Comparison of ENCODE assay signal across 9 mouse cellular contexts in genomic region chr14:17632887-17633522, GRCm38 (mm10). TPM values are rescaled to one million over a fixed set of nuclear protein-coding genes. Genes with fewer than 3 reads are reported as not detected.
DNase-seq lines count a peak whose midpoint lies in the region; ATAC-seq and TF ChIP-seq lines count a peak whose summit lies in the region.
"Had no signal": no experiment of that assay in that cellular context is flagged by ENCODE, and none has a peak within 500 bp of the region (broad histone marks: within the 10 kb centered on the region; RNA-seq: fewer than 3 reads in every experiment).

No protein-coding gene starts in this region.

- H3K9me3 ChIP-seq in forebrain, embryonic 11.5 days (ENCODE audit: control insufficient read depth, low read length) = no peaks in the 10 kb centered on the region
- no peaks in the 10 kb centered on the region for H3K9me3 ChIP-seq in heart, embryonic 15.5 days (replicated peaks)
- no peaks in the 10 kb centered on the region for H3K9me3 ChIP-seq in kidney, embryonic 16.5 days (ENCODE audit: low read length)

- no peaks in the 10 kb centered on the region for H3K27me3 ChIP-seq in forebrain, embryonic 11.5 days (ENCODE audit: control insufficient read depth, insufficient read depth, low read length)
- no peaks in the 10 kb centered on the region for H3K27me3 ChIP-seq in heart, embryonic 15.5 days
- no peaks in the 10 kb centered on the region for H3K27me3 ChIP-seq in kidney, embryonic 16.5 days (ENCODE audit: insufficient read depth, low read length)
- H3K27me3 ChIP-seq: CH12.LX had no signal

- no peak overlapping the region for H3K9ac ChIP-seq in forebrain, embryonic 11.5 days (ENCODE audit: low read length)
- H3K9ac ChIP-seq in heart, embryonic 15.5 days = no peak overlapping the region
- no peak overlapping the region for H3K9ac ChIP-seq in kidney, embryonic 16.5 days (replicated peaks; ENCODE audit: low read length)

- no peak overlapping the region for H3K4me3 ChIP-seq in forebrain, embryonic 11.5 days (ENCODE audit: low read depth, low read length)
- H3K4me3 ChIP-seq in heart, embryonic 15.5 days = peak overlapping the region; percentile 9; the same call in 1 of the 2 replicates
- 0 out of 2 replicates have a peak overlapping the region, but pooled peaks have one; percentile 13 for H3K4me3 ChIP-seq in kidney, embryonic 16.5 days (ENCODE audit: low read length)
- H3K4me3 ChIP-seq in lung, adult 2 months (replicated peaks; ENCODE audit: extremely low read depth, low read depth, low read length) = no peak overlapping the region

- TF ChIP-seq CTCF in lung, adult 2 months (IDR thresholded peaks at IDR 0.05; ENCODE audit: insufficient read depth, low read length) = no peak

- peak; percentile 23 to 82 for DNase-seq in left cerebral cortex, postnatal 10 days (ENCODE audit: extremely low spot score in 1 of 2, low spot score in 2 of 2)
- no peak for DNase-seq in left cerebral cortex, adult 9 months (ENCODE audit: low spot score in 2 of 2)
- no peak for DNase-seq in forebrain, embryonic 11.5 days (ENCODE audit: low spot score)
- DNase-seq in lung, adult 2 months = peak; percentile 34
- peak; percentile 54 for DNase-seq in ovary, adult 18-20 months (ENCODE audit: low spot score)
- peak; percentile 46 to 64 for DNase-seq in urinary bladder, postnatal 4 days (ENCODE audit: low spot score in 2 of 2)

- peak; percentile 76 for ATAC-seq in forebrain, embryonic 11.5 days (replicated peaks; ENCODE audit: low FRiP score)
- peak; percentile 76 for ATAC-seq in heart, embryonic 15.5 days (replicated peaks; ENCODE audit: insufficient number of reproducible peaks, insufficient read depth, low FRiP score, low read depth)
- peak; percentile 94 for ATAC-seq in kidney, embryonic 16.5 days (ENCODE audit: low FRiP score, low TSS enrichment)

- intact Hi-C loops in left cerebral cortex, postnatal 10 days (cut with DNase I) = no loop called here

- H3K27ac ChIP-seq in forebrain, embryonic 11.5 days (ENCODE audit: low read depth, low read length) = no peak overlapping the region
- H3K27ac ChIP-seq in heart, embryonic 15.5 days = no peak overlapping the region
- H3K27ac ChIP-seq in kidney, embryonic 16.5 days (ENCODE audit: low read length) = no peak overlapping the region

- no peaks in the 10 kb centered on the region for H3K36me3 ChIP-seq in forebrain, embryonic 11.5 days (ENCODE audit: control insufficient read depth, insufficient read depth, low read length)
- H3K36me3 ChIP-seq in heart, embryonic 15.5 days = no peaks in the 10 kb centered on the region
- H3K36me3 ChIP-seq in kidney, embryonic 16.5 days (ENCODE audit: insufficient read depth, low read length) = no peaks in the 10 kb centered on the region

- no peak for TF ChIP-seq POLR2A in lung, adult 2 months (IDR thresholded peaks at IDR 0.05; ENCODE audit: borderline replicate concordance, extremely low read depth, low read depth, low read length)

- no peaks in the 10 kb centered on the region for H3K4me1 ChIP-seq in forebrain, embryonic 11.5 days (replicated peaks; ENCODE audit: control insufficient read depth, insufficient read depth, low read length)
- peaks cover 3% of the 10 kb centered on the region for H3K4me1 ChIP-seq in heart, embryonic 15.5 days (replicated peaks)
- peaks cover 5% of the 10 kb centered on the region; the same call in 1 of the 2 replicates for H3K4me1 ChIP-seq in kidney, embryonic 16.5 days (ENCODE audit: insufficient read depth, low read length)
- H3K4me1 ChIP-seq in lung, adult 2 months (ENCODE audit: control insufficient read depth, insufficient read depth, low read length) = 0 out of 2 replicates have a peak, but pooled peaks cover 2% of the 10 kb centered on the region

- WGBS in forebrain, embryonic 11.5 days = 7% methylated on average over 19 of the region's 19 CpGs
- WGBS in heart, embryonic 15.5 days = 5% methylated on average over 19 of the region's 19 CpGs
- 5% methylated on average over 19 of the region's 19 CpGs for WGBS in kidney, embryonic 16.5 days
- WGBS in lung, adult 2 months = 8% methylated on average over 19 of the region's 19 CpGs

- peak overlapping the region; percentile 37; the same call in 1 of the 2 replicates for H3K4me2 ChIP-seq in forebrain, embryonic 11.5 days (ENCODE audit: low read depth, low read length, severe bottlenecking)
- peak overlapping the region; percentile 45 for H3K4me2 ChIP-seq in heart, embryonic 15.5 days
- H3K4me2 ChIP-seq in kidney, embryonic 16.5 days (replicated peaks; ENCODE audit: low read depth, low read length) = peak overlapping the region; percentile 41

RNA-seq across cellular contexts. Expression of gene Thrb, which starts 27.1 kb away (rescaled TPM):
- total RNA-seq in left cerebral cortex, postnatal 10 days (2021) = 10 to 100 TPM; 48.2 to 71.5 TPM
- 0.32 and 0.79 TPM in 2 replicates for polyA plus RNA-seq in forebrain, embryonic 11.5 days (2014; fragmentation: Nextera tagmentation; extraction: Ambion mirVana)
- 0.83 and 1.3 TPM in 2 replicates for polyA plus RNA-seq in heart, embryonic 15.5 days (2015; fragmentation: Nextera tagmentation; extraction: Ambion mirVana)
- 2.1 and 3.3 TPM in 2 replicates for polyA plus RNA-seq in kidney, embryonic 16.5 days (2015; fragmentation: Nextera tagmentation; extraction: Ambion mirVana)
- polyA plus RNA-seq in lung, adult 2 months (2012; rRNA removed) = 5.4 and 5.6 TPM in 2 replicates

Comparison
In these comparisons a context has a peak if more than half of its experiments do, and no peak if none do; other contexts are left out.
1. DNase-seq: peak in left cerebral cortex, postnatal 10 days (2 of 2), lung, adult 2 months (single experiment), ovary, adult 18-20 months (single experiment) and urinary bladder, postnatal 4 days (2 of 2); none in left cerebral cortex, adult 9 months (0 of 2) and forebrain, embryonic 11.5 days (single experiment).
2. H3K4me3 ChIP-seq: peak in heart, embryonic 15.5 days (single experiment) and kidney, embryonic 16.5 days (single experiment); none in forebrain, embryonic 11.5 days (single experiment) and lung, adult 2 months (single experiment).
3. Peak in every context shown above with its lines, with median percentiles within 50 percentile points of each other: ATAC-seq and H3K4me2 ChIP-seq.